Mouse (Mus musculus): ENCODE measurements around the gene Adamts17.

DNA sequence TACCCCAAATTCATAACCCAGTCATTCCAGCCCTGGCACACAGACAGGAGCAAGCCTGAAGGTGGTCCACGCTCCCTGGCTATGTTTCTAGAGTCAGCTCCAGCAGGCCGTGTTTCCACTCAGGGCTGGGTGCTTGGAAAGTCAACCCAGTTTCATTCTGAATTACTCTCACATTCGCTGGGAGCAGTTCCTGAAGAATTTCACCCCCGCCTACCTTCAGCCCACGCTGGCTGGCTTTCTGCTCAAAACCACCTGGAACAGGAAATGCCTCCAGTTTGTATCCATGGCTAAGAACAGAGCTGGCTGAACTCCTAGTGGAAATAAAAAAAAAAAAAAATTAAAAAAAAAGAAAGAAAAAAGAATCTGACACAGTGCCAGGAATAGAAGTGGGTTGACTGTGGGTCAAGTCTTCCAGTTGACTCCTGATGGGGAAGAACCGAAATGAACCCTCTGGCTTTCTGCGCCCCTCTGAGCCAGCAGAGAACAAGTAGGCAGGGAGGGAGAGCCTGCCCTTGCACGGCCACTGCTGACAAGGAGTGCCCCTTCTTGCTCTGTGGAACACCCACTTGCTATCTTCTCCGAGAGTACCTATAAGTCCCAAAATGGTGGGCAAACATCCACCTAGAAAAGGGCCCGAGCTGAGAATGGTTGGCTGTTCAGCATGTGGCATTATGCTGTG, 225.2 kb downstream of the Adamts17 start:
- TF ChIP-seq CTCF (conservative IDR thresholded peaks at IDR 0.05; ENCODE audit: low read length) (no peak), NANOG (IDR thresholded peaks at IDR 0.05; ENCODE audit: borderline replicate concordance, low read length) (no peak), POU5F1 (IDR thresholded peaks at IDR 0.05; ENCODE audit: borderline replicate concordance, low read length) (no peak)

Measured in E14TG2a.4 (cell line).